Mouse (Mus musculus) cortical plate, adult 2 months (tissue): ENCODE data around the gene Tenm4.

Experiments used
- CTCF ChIP-seq: fragments of 200-500 bp; IDR thresholded peaks from 2 replicates; pipeline ENCODE4 v1.5.1; 2011; ENCODE audit warnings: mild to moderate bottlenecking, control low read depth, low read length; ENCODE audit not compliant: insufficient read depth; ENCODE audit errors: extremely low read depth
- POLR2A ChIP-seq: fragments of 200-500 bp; IDR thresholded peaks from 2 replicates; pipeline ENCODE4 v1.6.1; 2011; ENCODE audit warnings: mild to moderate bottlenecking, low read length, control low read depth; ENCODE audit not compliant: insufficient read depth; ENCODE audit errors: extremely low read depth

DNA sequence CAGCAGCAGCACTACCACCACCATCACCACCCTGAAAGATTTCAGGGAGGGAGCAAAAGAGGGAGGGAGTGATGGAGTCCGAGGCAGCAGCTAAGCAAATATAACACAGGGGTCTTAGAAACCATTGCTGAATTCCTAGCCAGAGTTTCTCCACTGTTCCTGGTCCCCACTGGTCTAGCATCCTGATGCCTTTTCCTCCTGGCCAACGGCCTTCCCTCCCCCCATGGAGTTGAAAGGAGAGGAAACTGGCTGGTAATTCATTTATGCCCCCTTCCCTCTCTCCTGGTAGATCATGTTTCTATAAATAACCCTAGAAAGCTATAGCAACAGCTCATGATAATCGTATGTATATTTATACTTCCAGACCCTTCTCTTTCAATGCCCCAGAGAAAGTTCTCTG is 481.8 kb downstream of the Tenm4 start:
- TF ChIP-seq CTCF (no peak), POLR2A (no peak)
